Mouse (Mus musculus) CH12.LX (cell line): ENCODE data around the gene Gm21304. TPM values are rescaled to one million over a fixed set of nuclear protein-coding genes. Genes with fewer than 3 reads are reported as not detected.
"Not testable (repeated sequence)": the region's sequence is repeated elsewhere in the genome, so short reads cannot be mapped to it uniquely, and the experiment has no call there.

ENCODE experiments used
- DNase-seq: peaks from one replicate; pipeline ENCODE4 v3.0.0-alpha.2; 2013; ENCODE audit errors: extremely low read depth
- H3K27ac ChIP-seq: 2 replicates; pipeline ENCODE4 v1.5.1; 2012; ENCODE audit warnings: low read depth, mild to moderate bottlenecking, control low read depth, moderate library complexity; ENCODE audit not compliant: insufficient read depth
- H3K27me3 ChIP-seq: replicated peaks from 2 replicates; pipeline ENCODE3; 2012; ENCODE audit warnings: inconsistent platforms
- H3K36me3 ChIP-seq, 2 experiments: replicated peaks in 1 of 2; 2 replicates each; pipeline versions ENCODE3 to v1.6.1; 2012; ENCODE audit warnings: inconsistent platforms in 1 of 2, low read length in 1 of 2, mild to moderate bottlenecking in 1 of 2, mixed read lengths in 1 of 2, moderate library complexity in 1 of 2; ENCODE audit not compliant: control insufficient read depth in 1 of 2, insufficient read depth in 1 of 2
- H3K4me1 ChIP-seq, 2 experiments: 2 replicates each; pipeline ENCODE4 v1.6.1; 2012; ENCODE audit warnings: inconsistent platforms in 1 of 2, moderate library complexity in 1 of 2; ENCODE audit not compliant: insufficient read depth in 2 of 2, control insufficient read depth in 1 of 2
- H3K4me2 ChIP-seq: 2 replicates; pipeline ENCODE4 v1.6.1; 2012; ENCODE audit warnings: low read depth, mild to moderate bottlenecking, control low read depth; ENCODE audit not compliant: poor library complexity, insufficient read depth, severe bottlenecking
- H3K4me3 ChIP-seq, 3 experiments: fragments of 150-350 bp in 1 of 3; sonication (generic) in 1 of 3; replicated peaks in 1 of 3; 2 replicates each; pipeline versions ENCODE3 to v1.5.1; 2011 to 2012; ENCODE audit warnings: low read depth in 2 of 3, low read length in 2 of 3, mild to moderate bottlenecking in 2 of 3, moderate library complexity in 2 of 3, control low read depth in 1 of 3, improper control_type of control experiment in 1 of 3, inconsistent platforms in 1 of 3, mixed read lengths in 1 of 3; ENCODE audit not compliant: poor library complexity in 1 of 3
- H3K79me2 ChIP-seq: replicated peaks from 2 replicates; pipeline ENCODE4 v1.6.1; 2012; ENCODE audit warnings: mild to moderate bottlenecking, moderate library complexity; ENCODE audit not compliant: control insufficient read depth, poor library complexity, insufficient read depth, severe bottlenecking; ENCODE audit errors: extremely low read depth
- H3K9ac ChIP-seq: 2 replicates; pipeline ENCODE4 v1.6.1; 2012; ENCODE audit warnings: low read depth, mild to moderate bottlenecking, control low read depth, moderate library complexity; ENCODE audit not compliant: insufficient read depth
- H3K9me3 ChIP-seq: replicated peaks from 2 replicates; pipeline ENCODE3; 2012; ENCODE audit warnings: low read length, inconsistent platforms, mixed read lengths
- BHLHE40 ChIP-seq: IDR thresholded peaks from 2 replicates; pipeline ENCODE4 v1.6.1; 2011; ENCODE audit warnings: mild to moderate bottlenecking, low read depth, low read length, improper control_type of control experiment
- CHD2 ChIP-seq: IDR thresholded peaks from 2 replicates; pipeline ENCODE4 v1.6.1; 2011; ENCODE audit warnings: low read length, improper control_type of control experiment
- JUN ChIP-seq: IDR thresholded peaks from 2 replicates; pipeline ENCODE4 v1.6.1; 2011; ENCODE audit warnings: low read depth, mild to moderate bottlenecking, low read length, improper control_type of control experiment, moderate library complexity; ENCODE audit not compliant: insufficient read depth
- MAFK ChIP-seq: IDR thresholded peaks from 2 replicates; pipeline ENCODE4 v1.6.1; 2011; ENCODE audit warnings: low read length, improper control_type of control experiment; ENCODE audit not compliant: insufficient replicate concordance
- MAX ChIP-seq: IDR thresholded peaks from 2 replicates; pipeline ENCODE4 v1.6.1; 2011; ENCODE audit warnings: low read length, improper control_type of control experiment
- MXI1 ChIP-seq: IDR thresholded peaks from 2 replicates; pipeline ENCODE4 v1.6.1; 2011; ENCODE audit warnings: mild to moderate bottlenecking, low read depth, low read length, improper control_type of control experiment
- POLR2AphosphoS2 ChIP-seq: IDR thresholded peaks from 2 replicates; pipeline ENCODE4 v1.6.1; 2011; ENCODE audit warnings: low read depth, low read length, improper control_type of control experiment
- RAD21 ChIP-seq: IDR thresholded peaks from 2 replicates; pipeline ENCODE4 v1.6.1; 2011; ENCODE audit warnings: low read depth, mild to moderate bottlenecking, low read length, improper control_type of control experiment, moderate library complexity
- RCOR1 ChIP-seq: conservative IDR thresholded peaks from 2 replicates; pipeline ENCODE4 v1.6.1; 2012; ENCODE audit warnings: low read depth, mild to moderate bottlenecking, inconsistent platforms, low read length, improper control_type of control experiment
- SIN3A ChIP-seq: IDR thresholded peaks from 2 replicates; pipeline ENCODE4 v1.6.1; 2012; ENCODE audit warnings: low read length, improper control_type of control experiment, inconsistent platforms
- SMC3 ChIP-seq: IDR thresholded peaks from 2 replicates; pipeline ENCODE4 v1.6.1; 2011; ENCODE audit warnings: low read depth, low read length, improper control_type of control experiment
- TCF12 ChIP-seq: IDR thresholded peaks from 2 replicates; pipeline ENCODE4 v1.6.1; 2014; ENCODE audit warnings: low read depth, mild to moderate bottlenecking, inconsistent platforms, low read length, improper control_type of control experiment
- UBTF ChIP-seq: IDR thresholded peaks from 2 replicates; pipeline ENCODE4 v1.6.1; 2012; ENCODE audit warnings: low read depth, mild to moderate bottlenecking, inconsistent platforms, low read length, improper control_type of control experiment, moderate library complexity
- USF2 ChIP-seq: conservative IDR thresholded peaks from 2 replicates; pipeline ENCODE4 v1.6.1; 2011; ENCODE audit warnings: low read depth, low read length, improper control_type of control experiment
- ZC3H11A ChIP-seq: IDR thresholded peaks from 2 replicates; pipeline ENCODE4 v1.6.1; 2012; ENCODE audit warnings: low read depth, mild to moderate bottlenecking, inconsistent platforms, low read length, improper control_type of control experiment
- ZMIZ1 ChIP-seq: IDR thresholded peaks from 2 replicates; pipeline ENCODE4 v1.6.1; 2012; ENCODE audit warnings: low read depth, mild to moderate bottlenecking, inconsistent platforms, low read length, improper control_type of control experiment
- dilution Hi-C: fragments of 300-500 bp; cut with MboI; formaldehyde crosslinking; loops from 2 replicates; pipeline ENCODE4 v1.14.3; 2020; ENCODE audit warnings: low sequenced_read_pairs; ENCODE audit not compliant: extremely low pct_unique_long_range_greater_than_20kb, extremely low pct_ligation_motif_present
- in situ Hi-C: fragments of 300-500 bp; cut with MboI; formaldehyde crosslinking; loops from 3 replicates; pipeline ENCODE4 v1.14.3; 2019; ENCODE audit warnings: low sequenced_read_pairs, low pct_ligation_motif_present, low pct_unique_long_range_greater_than_20kb, mixed read lengths
- polyA plus RNA-seq: library from polyadenylated mRNA; unstranded; fragments of >175 nt; gene quantifications from 2 replicates; pipeline ENCODE4 v1.2.1, GENCODE M21; 2012; ENCODE audit warnings: low read depth; ENCODE audit not compliant: insufficient read length
- total RNA-seq, 2 experiments: library from RNA; depleted of rRNA; stranded (reverse); fragments of 300-350 nt in 1 of 2; fragments of >200 nt in 1 of 2; gene quantifications; 2 replicates each; pipeline ENCODE4 v1.2.3; 2012 to 2014

Gm21304 gene
- total and polyA plus RNA-seq, 3 experiments: not detected

GRCm38 (mm10) chr10:104193742-104194141, 25.4 kb downstream of the Gm21304 start, which contains the start of gene Gm4340:
Gene Gm4340 (plus strand): TSS chr10:104194042.
- H3K9ac ChIP-seq, H3K4me1 ChIP-seq, H3K27ac ChIP-seq, dilution Hi-C loops, DNase-seq, H3K27me3 ChIP-seq, H3K79me2 ChIP-seq, in situ Hi-C loops, H3K36me3 ChIP-seq, H3K4me2 ChIP-seq, H3K4me3 ChIP-seq, H3K9me3 ChIP-seq: not testable (repeated sequence)

GRCm38 (mm10) chr10:104209655-104210054, 41.3 kb downstream of the Gm21304 start:
- no peaks in the 10 kb centered on the region for H3K79me2 ChIP-seq
- no peak overlapping the region for H3K4me3 ChIP-seq
- H3K4me2 ChIP-seq: no peak overlapping the region
- in situ Hi-C loops (no loop called here), dilution Hi-C loops (no loop called here)
- H3K36me3 ChIP-seq: no peaks in the 10 kb centered on the region
- no peak overlapping the region for H3K9ac ChIP-seq
- no peak overlapping the region for H3K27ac ChIP-seq
- peaks cover 37% of the 10 kb centered on the region for H3K9me3 ChIP-seq
- DNase-seq: no peak
- H3K27me3 ChIP-seq: no peaks in the 10 kb centered on the region
- H3K4me1 ChIP-seq: no peaks in the 10 kb centered on the region
- TF ChIP-seq MAFK (no peak), CHD2 (no peak), ZMIZ1 (no peak), BHLHE40 (no peak), POLR2AphosphoS2 (no peak), RCOR1 (no peak), TCF12 (no peak), MXI1 (no peak), MAX (no peak), ZC3H11A (no peak), JUN (no peak), SIN3A (no peak), RAD21 (no peak), USF2 (no peak), SMC3 (no peak), UBTF (no peak)
